Mouse (Mus musculus): Measurements from ENCODE around the gene Mpzl2.

DNA sequence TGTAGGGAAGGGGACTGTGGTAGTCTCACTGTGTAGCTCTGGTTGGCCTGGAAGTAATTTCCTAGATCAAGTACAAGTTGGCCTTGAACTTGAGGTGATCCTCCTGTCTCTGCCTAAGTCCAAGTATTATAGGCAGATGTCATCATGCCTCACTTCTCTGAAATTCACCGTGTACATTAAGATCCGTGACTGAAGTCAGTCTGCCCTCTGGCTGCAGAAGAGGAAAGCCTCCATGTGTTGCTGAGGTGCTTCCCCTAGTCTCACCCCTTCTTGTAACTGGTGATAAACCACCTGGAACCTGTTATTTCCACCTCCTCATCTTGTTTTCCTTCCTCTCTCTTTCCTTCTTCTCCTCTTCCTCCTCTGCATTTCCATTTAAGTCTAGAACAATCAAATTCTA lies 24.7 kb upstream of the Mpzl2 start:
- no peak for TF ChIP-seq CTCF (conservative IDR thresholded peaks at IDR 0.05; ENCODE audit: insufficient read depth, insufficient read length, low read depth, low read length)
- TF ChIP-seq POLR2A (IDR thresholded peaks at IDR 0.05; ENCODE audit: low read depth, low read length), result no peak

Data from kidney, adult 2 months (tissue).